Mouse (Mus musculus): ENCODE data around the gene Dtymk. TPM values are rescaled to one million over a fixed set of nuclear protein-coding genes. Genes with fewer than 3 reads are reported as not detected.
"Not testable (repeated sequence)": the region's sequence is repeated elsewhere in the genome, so short reads cannot be mapped to it uniquely, and the experiment has no call there.

Dtymk gene
- polyA plus RNA-seq, 1 experiment from 2014 or later = 146 TPM

GRCm38 (mm10) chr1:93803556-93804507 lies 2.1 kb upstream of the Dtymk start, which contains the start of gene Ing5:
TSS of gene Ing5 (plus strand) at chr1:93803965.
- Histone ChIP-seq H3K27me3 (no peaks in the 10 kb centered on the region), H3K9ac (peak within 1 kb of the TSS; percentile 84), H3K4me2 (peak within 1 kb of the TSS; percentile 94), H3K4me1 (replicated peaks) (peaks cover 37% of the 10 kb centered on the region), H3K36me3 (peaks cover 20% of the 10 kb centered on the region), H3K4me3 (peak within 1 kb of the TSS; percentile 79), H3K27ac (replicated peaks) (peak within 1 kb of the TSS; percentile 99), H3K9me3 (no peaks in the 10 kb centered on the region)
- WGBS = under 1% methylated on average over 69 of the region's 94 CpGs
- ATAC-seq (ENCODE audit: low FRiP score, low read depth) = peak; percentile 94

DNA sequence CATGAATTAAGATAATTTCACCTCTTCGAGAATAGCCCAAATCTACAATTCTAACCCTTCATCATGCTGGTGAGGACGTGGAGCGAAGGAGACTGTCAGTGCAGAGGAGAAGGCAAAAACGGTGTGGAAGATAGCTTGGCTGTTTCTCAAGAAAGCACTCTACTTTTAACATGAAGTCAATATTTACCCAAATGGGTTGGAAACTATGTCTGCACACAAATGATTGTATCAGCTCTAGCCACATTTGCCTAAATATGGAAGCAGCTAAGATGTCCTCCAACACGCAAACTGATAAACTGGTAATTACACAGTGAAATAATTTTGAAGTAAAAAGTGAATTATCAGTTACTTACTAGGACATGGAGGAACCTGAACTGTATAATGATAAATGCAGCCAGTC lies 1.0 kb upstream of the Dtymk start:
- peak overlapping the region; percentile 75; the same call in 1 of the 2 replicates for H3K9ac ChIP-seq

GRCm38 (mm10) chr1:93800670-93801503 lies 847 bp downstream of the Dtymk start:
- Histone ChIP-seq H3K4me3 (peak overlapping the region; percentile 89), H3K9ac (peak overlapping the region; percentile 72), H3K4me1 (replicated peaks) (peaks cover 37% of the 10 kb centered on the region), H3K36me3 (peaks cover 21% of the 10 kb centered on the region), H3K27ac (replicated peaks) (peak overlapping the region; percentile 83; the same call in 1 of the 2 replicates), H3K4me2 (peak overlapping the region; percentile 94), H3K9me3 (no peaks in the 10 kb centered on the region), H3K27me3 (no peaks in the 10 kb centered on the region)
- ATAC-seq (ENCODE audit: low FRiP score, low read depth) = no peak
- 78% methylated on average over 21 of the region's 21 CpGs for WGBS

More for the DNA sequence above, 1.0 kb upstream of the Dtymk start:
- WGBS = 85% methylated on average over 5 of the region's 5 CpGs
- peaks cover 19% of the 10 kb centered on the region for H3K36me3 ChIP-seq
- H3K4me1 ChIP-seq (replicated peaks) = peaks cover 37% of the 10 kb centered on the region
- H3K4me2 ChIP-seq = peak overlapping the region; percentile 94
- peak overlapping the region; percentile 79 for H3K4me3 ChIP-seq
- H3K27ac ChIP-seq (replicated peaks) = 0 out of 2 replicates have a peak overlapping the region, but pooled peaks have one; percentile 83
- H3K27me3 ChIP-seq = no peaks in the 10 kb centered on the region
- no peak for ATAC-seq (ENCODE audit: low FRiP score, low read depth)
- no peaks in the 10 kb centered on the region for H3K9me3 ChIP-seq

DNA sequence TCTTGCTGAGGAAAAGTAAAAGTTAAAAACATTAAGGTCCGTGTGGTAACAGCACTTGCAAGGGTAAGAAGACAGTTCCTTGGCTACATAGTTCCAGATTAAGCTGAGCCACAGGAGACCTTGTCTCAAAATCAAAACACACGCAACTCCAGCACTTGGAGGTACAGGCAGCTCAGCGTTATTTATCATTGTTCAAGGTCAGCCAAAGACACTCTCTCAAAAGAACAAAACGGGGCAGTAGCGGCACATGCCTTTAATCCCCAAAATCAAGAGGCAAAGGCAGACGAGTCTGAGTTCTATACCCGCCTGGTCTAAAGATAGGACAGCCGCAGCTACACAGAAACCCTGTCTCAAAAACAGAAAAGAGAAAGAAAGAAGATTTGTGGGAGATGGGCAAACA lies 5.8 kb downstream of the Dtymk start:
- no peak overlapping the region for H3K27ac ChIP-seq (replicated peaks)
- H3K4me1 ChIP-seq (replicated peaks) = peaks cover 1% of the 10 kb centered on the region
- H3K9me3 ChIP-seq = no peaks in the 10 kb centered on the region
- no peak overlapping the region for H3K9ac ChIP-seq
- H3K4me2 ChIP-seq = no peak overlapping the region
- H3K27me3 ChIP-seq = no peaks in the 10 kb centered on the region
- no peak overlapping the region for H3K4me3 ChIP-seq
- WGBS = 80% methylated on average over 8 of the region's 8 CpGs
- H3K36me3 ChIP-seq = peaks cover 61% of the 10 kb centered on the region
- ATAC-seq (ENCODE audit: low FRiP score, low read depth) = no peak

- Histone ChIP-seq H3K36me3 (peaks cover 71% of the 10 kb centered on the region), H3K27me3 (no peaks in the 10 kb centered on the region), H3K9me3 (no peaks in the 10 kb centered on the region), H3K4me3 (no peak overlapping the region), H3K27ac (replicated peaks) (no peak overlapping the region), H3K9ac (no peak overlapping the region), H3K4me1 (replicated peaks) (no peaks in the 10 kb centered on the region), H3K4me2 (no peak overlapping the region)
- no peak for ATAC-seq (ENCODE audit: low FRiP score, low read depth)
- 95% methylated on average over 8 of the region's 8 CpGs for WGBS
Observed at GRCm38 (mm10) chr1:93794526-93794925, 7.2 kb downstream of the Dtymk start.

GRCm38 (mm10) chr1:93786912-93787311 lies 14.8 kb downstream of the Dtymk start:
- H3K4me2 ChIP-seq = no peak overlapping the region
- no peaks in the 10 kb centered on the region for H3K9me3 ChIP-seq
- no peak overlapping the region for H3K4me3 ChIP-seq
- ATAC-seq (ENCODE audit: low FRiP score, low read depth) = no peak
- no peak overlapping the region for H3K27ac ChIP-seq (replicated peaks)
- H3K9ac ChIP-seq = no peak overlapping the region
- no peaks in the 10 kb centered on the region for H3K4me1 ChIP-seq (replicated peaks)
- peaks cover 84% of the 10 kb centered on the region for H3K36me3 ChIP-seq
- WGBS = 87% methylated on average over 2 of the region's 2 CpGs
- no peaks in the 10 kb centered on the region for H3K27me3 ChIP-seq

DNA sequence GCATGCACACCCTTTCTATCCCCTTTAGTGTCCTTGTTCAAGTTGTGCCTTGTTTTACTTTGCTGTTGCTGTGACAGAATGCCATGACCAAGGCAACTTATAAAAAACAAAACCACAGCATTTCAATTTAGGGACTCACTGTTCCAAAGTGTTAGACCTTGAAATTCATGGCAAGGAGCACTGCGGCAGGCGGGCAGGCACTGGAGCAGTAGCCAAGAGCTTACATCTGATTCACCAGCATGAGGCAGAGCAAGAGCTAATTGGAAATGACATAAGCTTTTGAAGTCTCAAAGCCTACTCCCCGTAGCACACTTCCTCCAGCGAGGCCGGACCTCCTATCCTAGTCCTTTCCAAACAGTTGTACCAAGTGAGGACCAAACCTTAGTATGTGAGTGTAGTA lies 25.0 kb downstream of the Dtymk start:
- H3K36me3 ChIP-seq = peaks cover 70% of the 10 kb centered on the region
- no peak for ATAC-seq (ENCODE audit: low FRiP score, low read depth)
- H3K27me3 ChIP-seq = no peaks in the 10 kb centered on the region

GRCm38 (mm10) chr1:93769901-93770300 lies 31.8 kb downstream of the Dtymk start:
- Histone ChIP-seq H3K27ac (replicated peaks) (no peak overlapping the region), H3K36me3 (peaks cover 23% of the 10 kb centered on the region), H3K4me1 (replicated peaks) (no peaks in the 10 kb centered on the region), H3K4me2 (no peak overlapping the region), H3K27me3 (no peaks in the 10 kb centered on the region), H3K9ac (no peak overlapping the region), H3K4me3 (no peak overlapping the region), H3K9me3 (no peaks in the 10 kb centered on the region)
- WGBS = 93% methylated on average over 3 of the region's 3 CpGs
- ATAC-seq (ENCODE audit: low FRiP score, low read depth) = no peak

More for the DNA sequence above, 25.0 kb downstream of the Dtymk start:
- H3K4me2 ChIP-seq = no peak overlapping the region
- no peak overlapping the region for H3K4me3 ChIP-seq
- H3K9me3 ChIP-seq = no peaks in the 10 kb centered on the region
- no peaks in the 10 kb centered on the region for H3K4me1 ChIP-seq (replicated peaks)
- no peak overlapping the region for H3K9ac ChIP-seq
- no peak overlapping the region for H3K27ac ChIP-seq (replicated peaks)
- WGBS = 96% methylated on average over 5 of the region's 5 CpGs

DNA sequence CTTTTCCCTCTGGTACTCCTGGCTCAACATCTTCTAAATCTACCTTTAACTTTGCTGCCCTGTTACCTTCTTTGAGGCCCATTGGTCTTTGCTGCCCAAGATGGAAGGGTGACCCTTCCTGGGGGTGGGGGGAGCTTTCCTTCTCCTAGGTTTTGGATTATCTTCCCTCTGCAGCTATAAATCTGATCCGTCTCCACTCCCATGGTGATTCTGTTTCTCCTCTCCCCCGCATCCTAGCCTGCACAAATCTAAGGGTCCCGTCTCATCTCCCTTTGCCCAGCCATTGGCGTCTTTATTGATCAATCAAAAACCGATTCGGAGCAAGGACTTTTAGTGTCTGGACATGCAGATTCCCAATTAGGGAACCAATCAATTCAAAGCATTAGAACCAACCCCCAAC lies 34.1 kb downstream of the Dtymk start:
- ATAC-seq (ENCODE audit: low FRiP score, low read depth) = no peak
- Histone ChIP-seq H3K4me2 (no peak overlapping the region), H3K36me3 (peaks cover 9% of the 10 kb centered on the region), H3K4me3 (no peak overlapping the region), H3K27ac (replicated peaks) (no peak overlapping the region), H3K4me1 (replicated peaks) (no peaks in the 10 kb centered on the region), H3K27me3 (no peaks in the 10 kb centered on the region), H3K9ac (no peak overlapping the region), H3K9me3 (no peaks in the 10 kb centered on the region)
- WGBS = 93% methylated on average over 6 of the region's 6 CpGs

GRCm38 (mm10) chr1:93764871-93765591 lies 36.7 kb downstream of the Dtymk start:
- H3K27me3 ChIP-seq = no peaks in the 10 kb centered on the region
- H3K9ac ChIP-seq = no peak overlapping the region
- peaks cover 9% of the 10 kb centered on the region for H3K36me3 ChIP-seq
- no peak overlapping the region for H3K27ac ChIP-seq (replicated peaks)
- peak; percentile 30; the same call in 1 of the 2 replicates for ATAC-seq (ENCODE audit: low FRiP score, low read depth)
- no peaks in the 10 kb centered on the region for H3K4me1 ChIP-seq (replicated peaks)
- no peak overlapping the region for H3K4me2 ChIP-seq
- H3K4me3 ChIP-seq = no peak overlapping the region
- WGBS = 96% methylated on average over 9 of the region's 9 CpGs
- H3K9me3 ChIP-seq = no peaks in the 10 kb centered on the region

DNA sequence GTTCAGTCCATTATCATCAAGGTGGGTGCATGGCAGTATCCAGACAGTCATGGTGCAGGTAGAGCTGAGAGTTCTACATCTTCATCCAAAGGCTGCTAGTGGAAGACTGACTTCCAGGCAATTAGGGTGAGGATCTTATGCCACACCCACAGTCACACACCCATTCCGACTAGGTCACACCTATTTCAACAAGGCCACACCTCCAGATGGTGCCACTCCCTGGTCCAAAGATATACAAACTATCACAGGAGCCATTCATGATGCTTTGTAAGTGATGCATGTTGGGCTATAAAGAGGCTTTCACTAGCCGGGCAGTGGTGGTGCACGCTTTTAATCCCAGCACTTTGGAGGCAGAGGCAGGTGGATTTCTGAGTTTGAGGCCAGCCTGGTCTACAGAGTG lies 38.2 kb downstream of the Dtymk start:
- not testable (repeated sequence) for ATAC-seq (ENCODE audit: low FRiP score, low read depth); H3K9me3 ChIP-seq
- WGBS = 91% methylated on average over 3 of the region's 3 CpGs

More for the DNA sequence above, 38.2 kb downstream of the Dtymk start:
- H3K27ac ChIP-seq (replicated peaks); H3K4me2 ChIP-seq; H3K4me1 ChIP-seq (replicated peaks); H3K36me3 ChIP-seq; H3K9ac ChIP-seq; H3K4me3 ChIP-seq; H3K27me3 ChIP-seq: not testable (repeated sequence)

Measured in hindbrain, embryonic 15.5 days (tissue).